Mouse (Mus musculus): ENCODE data around the gene B430306N03Rik.
A peak's percentile ranks its signal among the peaks of the same experiment; 100 is the strongest.
"Not testable (repeated sequence)": the region's sequence is repeated elsewhere in the genome, so short reads cannot be mapped to it uniquely, and the experiment has no call there.

B430306N03Rik gene

DNA sequence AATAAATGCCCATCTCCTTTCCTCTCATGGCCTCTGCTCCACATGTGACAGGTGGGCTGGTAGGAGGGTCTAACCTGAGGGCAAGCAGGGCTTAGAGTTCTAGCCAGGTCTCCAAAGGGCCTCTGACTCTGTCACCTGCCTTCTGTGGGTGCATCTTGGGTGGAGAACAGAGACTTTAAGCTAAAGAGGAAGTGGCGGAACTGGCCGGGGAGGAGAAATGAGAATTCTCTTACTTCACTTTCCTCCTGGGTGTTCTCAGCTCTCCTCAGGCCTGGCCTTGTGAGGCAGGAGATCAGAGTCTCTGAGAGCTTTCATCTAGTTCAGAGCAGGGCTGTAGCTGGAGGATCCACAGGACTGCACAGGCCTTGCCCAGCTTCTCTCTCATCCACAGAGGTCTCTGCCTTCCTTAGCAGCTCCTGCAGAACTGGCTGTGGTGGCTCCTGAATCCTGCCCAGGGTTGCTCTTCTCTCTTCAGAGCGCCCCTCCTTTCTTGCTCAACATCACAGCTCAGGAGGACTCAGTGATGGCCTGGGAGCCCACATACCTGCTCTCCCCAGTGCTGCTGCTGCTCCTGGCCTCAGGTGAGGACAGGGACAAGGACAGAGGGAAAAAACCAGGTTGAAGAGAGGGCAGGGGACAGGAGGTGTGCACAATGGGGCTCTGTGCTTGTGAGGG, at the start of gene B430306N03Rik:
Gene B430306N03Rik (plus strand): TSS at position 237 of the 675 bp plus-strand sequence.
- ATAC-seq (ENCODE audit: low TSS enrichment): not testable (repeated sequence)

DNA sequence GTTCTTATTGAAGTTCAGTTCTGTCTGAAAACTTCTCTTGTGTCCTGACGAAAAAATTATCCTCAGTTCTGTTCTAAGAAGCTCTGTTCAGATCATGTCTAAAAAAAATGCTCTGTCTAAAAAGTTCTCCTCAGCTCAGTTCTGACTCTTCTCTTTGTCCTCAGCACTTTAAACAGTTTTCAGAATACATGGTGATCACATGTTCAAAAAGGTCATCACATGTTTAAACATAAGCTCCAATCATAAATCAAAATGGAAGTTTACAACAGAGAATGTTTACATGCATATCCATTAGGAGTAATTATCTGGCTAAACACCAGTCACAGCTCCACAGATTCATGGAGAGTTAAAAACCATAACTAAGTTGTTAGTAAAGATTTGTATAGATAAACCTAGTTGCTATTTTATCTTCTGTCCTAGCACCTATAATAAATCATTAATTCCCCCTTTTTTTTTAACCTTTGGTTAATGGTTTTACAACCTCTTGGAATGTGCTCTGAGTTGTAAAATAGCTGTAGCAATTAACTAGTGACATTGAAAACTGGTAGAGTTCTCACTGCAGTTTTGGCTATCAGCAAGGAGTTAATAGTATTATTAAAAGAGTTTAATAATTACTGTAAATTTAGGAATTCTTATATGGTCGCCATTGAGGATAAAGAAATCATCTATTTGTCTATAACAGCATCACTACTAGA, 49.2 kb upstream of the B430306N03Rik start:
- ATAC-seq (ENCODE audit: low TSS enrichment): no peak

DNA sequence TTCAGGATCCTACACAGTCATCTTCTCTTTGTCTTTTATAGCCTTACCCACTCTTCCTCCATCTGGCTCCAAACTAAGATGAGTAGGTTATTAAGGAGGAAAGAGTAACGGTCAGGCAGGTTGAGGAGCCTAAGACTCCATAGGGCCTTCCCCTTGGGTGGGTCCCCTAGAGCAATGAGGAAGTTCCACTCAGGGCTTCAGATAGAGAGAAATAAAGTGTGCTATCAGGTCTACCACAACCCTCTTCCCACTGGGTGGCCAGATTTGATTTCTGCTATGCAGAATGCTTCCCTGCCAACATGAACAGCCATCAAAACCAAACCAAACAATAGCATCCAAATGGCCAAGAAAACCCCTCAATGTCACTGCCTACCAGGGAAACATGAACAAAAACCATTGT, 48.4 kb upstream of the B430306N03Rik start:
- no peak for ATAC-seq (ENCODE audit: low TSS enrichment)

DNA sequence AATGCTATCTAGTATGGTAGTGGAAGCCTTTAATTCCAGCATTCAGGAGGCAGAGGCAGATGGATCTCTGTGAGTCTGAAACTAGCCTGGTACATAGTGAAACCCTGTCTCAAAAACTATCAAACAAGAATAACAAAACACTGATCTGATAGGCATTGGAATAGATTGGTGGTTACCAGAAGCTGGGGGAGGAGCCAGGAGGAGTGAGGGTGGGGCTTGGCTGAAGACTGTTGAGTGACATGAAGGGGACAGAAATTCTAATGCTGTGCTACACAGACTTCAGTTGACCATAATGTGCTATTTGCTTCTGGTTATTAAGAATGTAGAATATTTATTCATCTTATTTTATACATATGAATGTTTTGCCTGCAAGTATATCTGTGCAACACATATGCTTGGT, 47.7 kb upstream of the B430306N03Rik start:
- ATAC-seq (ENCODE audit: low TSS enrichment): no peak

DNA sequence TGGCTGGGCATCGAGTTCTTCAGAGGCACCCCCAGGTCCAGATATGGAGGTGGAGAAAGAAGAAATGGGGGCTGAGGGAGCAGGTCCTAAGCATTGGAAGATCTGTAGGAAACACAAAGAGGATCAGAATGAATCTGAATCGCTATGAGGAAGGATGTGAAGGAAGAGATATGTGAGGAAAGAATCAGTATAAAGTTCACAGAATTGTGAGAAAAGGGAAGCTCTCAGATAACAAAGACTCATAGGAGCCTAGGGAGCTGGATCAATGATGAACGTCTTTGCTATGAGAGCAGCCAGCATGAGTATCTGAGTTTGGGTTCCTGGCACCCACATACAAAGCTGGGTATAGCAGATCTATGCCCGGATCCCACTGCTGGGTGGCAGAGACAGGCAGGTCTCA, 46.1 kb upstream of the B430306N03Rik start:
- no peak for ATAC-seq (ENCODE audit: low TSS enrichment)

DNA sequence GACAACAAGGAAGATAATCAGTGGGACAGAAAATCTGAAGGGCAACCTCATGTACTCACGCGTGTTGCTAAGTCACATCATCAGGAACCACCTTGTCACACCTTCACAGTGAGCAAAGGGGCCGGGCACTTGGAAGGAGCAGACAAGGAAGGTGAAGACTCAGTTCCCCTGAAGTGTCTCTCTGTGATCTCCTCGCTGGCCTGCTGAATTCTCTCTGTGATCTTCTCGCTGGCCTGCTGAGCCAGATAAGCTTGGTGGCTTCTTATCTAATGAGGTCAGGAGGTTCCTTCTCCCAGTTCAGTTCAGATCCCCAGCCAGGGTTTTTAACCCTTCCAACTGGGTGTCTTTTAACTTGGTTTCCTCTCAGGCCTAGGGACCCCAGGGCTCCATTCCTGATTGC, 43.8 kb upstream of the B430306N03Rik start:
- ATAC-seq (ENCODE audit: low TSS enrichment): no peak

DNA sequence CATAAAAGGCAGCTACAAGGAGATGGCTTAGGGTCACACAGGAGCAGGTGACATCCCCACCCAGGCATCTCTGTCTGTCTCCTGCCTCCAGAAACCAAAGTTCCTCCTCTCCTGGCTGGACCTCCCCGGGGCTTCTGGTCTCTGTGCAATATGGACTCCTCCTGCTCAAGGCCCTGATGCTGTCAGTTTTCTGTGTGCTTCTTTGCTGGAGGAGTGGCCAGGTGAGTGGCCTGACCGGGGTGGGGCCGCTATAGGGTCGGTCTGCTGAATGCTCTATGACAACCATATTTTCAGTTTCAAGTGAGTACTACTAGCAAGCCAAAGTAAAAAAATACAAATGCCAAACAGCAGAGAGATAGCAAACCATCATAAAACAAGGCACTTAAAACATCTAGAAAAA, 43.3 kb upstream of the B430306N03Rik start:
- ATAC-seq (ENCODE audit: low TSS enrichment): no peak

DNA sequence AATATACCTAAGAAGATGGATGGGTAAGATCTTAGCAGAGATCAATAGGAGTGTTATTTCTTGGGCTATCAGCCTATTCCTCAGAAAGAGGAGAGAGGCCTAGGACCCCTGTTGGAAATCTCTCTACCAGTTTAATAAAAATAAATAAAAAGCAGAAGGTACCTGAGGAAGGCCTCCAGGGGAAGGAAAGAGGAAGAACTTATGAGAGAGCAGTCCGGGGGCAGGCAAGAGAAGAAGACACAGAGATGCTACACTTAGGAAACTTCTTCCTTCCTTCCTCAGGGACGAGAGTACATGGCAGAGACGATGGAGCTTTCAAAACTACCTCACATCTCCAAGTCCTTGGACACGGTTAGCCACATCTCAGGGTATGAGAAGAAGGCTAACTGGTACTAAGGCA, 41.8 kb upstream of the B430306N03Rik start:
- no peak for ATAC-seq (ENCODE audit: low TSS enrichment)

DNA sequence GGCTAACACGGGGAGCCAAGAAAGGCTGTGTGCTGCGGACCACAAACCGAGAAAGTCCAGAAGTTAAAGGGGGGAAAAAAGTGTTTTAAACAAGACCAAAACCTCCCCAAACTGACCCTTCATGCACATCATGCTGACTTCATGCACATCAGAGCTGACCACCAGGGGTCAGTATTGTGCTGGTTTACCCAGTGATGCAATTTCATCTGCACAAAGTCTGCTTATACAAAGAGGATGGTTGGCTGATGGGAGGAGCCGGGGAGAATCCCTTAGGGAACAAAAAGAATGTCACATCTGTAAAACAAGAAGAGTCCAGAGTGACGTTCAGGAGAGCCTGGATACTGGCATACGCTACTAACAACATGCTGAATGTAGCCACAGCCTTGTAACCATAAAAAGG, 41.1 kb upstream of the B430306N03Rik start:
- peak; percentile 82 for ATAC-seq (ENCODE audit: low TSS enrichment)

DNA sequence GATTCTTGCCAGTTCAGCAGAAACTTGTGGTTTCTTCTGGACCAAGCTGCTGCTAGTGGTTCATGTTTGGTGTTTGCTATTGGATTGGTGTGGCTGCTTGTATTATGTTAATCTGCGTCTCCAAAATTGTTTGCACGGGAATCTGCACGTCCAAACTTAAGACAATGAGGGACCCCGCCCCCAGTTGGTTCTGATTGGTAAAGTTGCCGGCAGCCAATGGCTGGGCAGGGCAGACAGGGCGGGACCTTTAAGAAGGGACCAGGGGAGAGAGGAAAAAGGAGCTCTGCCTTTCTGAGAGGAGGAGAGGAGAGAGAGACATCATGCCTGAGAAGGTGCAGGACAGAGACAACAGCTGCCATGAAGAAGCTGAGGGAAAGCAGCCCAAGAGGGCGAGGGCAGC, 40.2 kb upstream of the B430306N03Rik start:
- no peak for ATAC-seq (ENCODE audit: low TSS enrichment)

DNA sequence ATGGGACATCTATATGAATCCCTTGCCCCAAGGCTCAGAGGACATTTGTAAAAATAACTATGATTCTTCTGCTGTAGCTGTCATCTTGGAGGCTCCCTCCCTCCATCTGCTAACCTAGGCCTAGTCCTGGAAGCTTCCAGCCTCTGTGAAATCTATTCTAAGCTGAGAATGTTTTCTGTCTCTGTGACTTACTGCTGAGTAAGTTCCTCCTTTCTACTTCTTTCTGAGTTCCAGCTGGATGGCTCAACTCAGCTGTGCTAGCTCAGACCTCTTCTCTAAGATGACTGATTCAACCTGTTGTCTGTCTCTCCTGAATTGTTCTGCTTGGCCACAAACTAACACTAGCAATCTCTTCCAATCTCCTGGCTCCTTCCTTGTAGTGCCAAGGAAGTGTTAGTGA, 37.6 kb upstream of the B430306N03Rik start:
- peak; percentile 59 for ATAC-seq (ENCODE audit: low TSS enrichment)

DNA sequence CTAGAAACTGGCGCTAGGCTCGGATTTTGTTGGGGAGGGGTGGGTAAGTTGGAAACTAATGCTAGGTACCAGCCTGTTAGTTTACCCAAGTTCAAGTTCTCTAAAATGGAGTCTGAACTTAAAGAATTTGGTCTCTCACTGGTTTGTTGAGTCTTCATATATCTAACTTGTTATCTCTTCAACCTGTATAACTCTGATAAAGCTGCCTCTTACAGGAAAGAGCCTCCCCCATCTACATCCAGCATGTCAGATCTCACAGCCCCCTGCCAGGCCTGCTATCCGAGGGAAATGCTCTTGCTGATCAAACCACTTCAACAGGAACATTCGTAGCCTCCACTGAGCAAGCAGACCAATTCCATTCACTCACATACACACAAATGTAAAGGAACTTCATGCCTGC, 36.9 kb upstream of the B430306N03Rik start:
- ATAC-seq (ENCODE audit: low TSS enrichment): no peak

DNA sequence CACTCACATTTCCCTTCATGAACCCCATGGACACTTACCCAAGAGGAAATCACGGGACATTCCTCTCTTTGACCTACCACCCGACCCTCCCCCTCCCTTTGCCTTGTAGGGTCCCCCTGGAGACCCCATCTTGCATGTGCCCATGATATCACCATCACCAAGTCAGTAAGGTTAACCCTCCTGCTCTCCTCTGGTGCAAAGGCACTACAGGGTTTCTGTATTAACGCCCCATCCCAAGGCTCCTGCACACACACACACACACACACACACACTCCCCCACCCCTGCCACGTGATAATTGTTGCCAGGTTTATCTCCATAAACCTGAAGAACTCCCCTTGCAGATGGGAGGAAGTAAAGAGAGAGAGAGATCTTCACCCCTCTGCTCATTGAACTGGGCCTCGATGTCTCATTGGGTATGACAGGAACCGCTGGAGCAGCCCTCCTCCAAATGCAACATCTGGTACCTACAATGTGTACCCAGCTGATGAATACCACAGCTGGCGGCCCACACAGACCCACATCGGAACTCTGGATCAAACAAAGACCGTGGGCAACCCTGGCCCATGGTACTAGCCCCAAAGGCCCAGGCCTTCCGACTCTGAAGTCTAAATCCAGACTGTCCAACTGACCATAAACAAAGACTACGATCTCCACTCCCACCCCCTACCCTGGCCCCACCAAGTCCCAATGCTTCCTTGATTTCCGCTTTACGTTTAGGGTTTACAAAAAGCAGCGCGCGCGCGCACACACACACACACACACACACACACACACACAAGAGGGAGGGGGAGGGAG, 34.8 kb upstream of the B430306N03Rik start:
- ATAC-seq (ENCODE audit: low TSS enrichment): no peak

DNA sequence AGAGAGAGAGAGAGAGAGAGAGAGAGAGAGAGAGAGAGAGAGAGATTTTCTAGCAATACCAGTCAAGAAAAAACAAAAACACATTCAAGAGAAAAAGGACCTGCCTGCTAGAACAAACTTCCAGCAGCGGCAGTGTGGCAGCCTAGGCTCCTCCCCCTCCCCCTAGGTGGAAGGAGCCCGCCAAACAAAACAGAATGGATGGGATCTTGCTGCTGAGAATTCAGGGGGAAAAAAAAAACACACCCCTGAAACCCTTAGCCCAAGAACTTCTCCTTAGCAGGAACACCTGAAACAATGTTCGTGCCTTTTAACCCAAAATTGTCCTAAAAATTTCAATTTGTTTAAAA, 34.2 kb upstream of the B430306N03Rik start:
- ATAC-seq (ENCODE audit: low TSS enrichment): no peak

DNA sequence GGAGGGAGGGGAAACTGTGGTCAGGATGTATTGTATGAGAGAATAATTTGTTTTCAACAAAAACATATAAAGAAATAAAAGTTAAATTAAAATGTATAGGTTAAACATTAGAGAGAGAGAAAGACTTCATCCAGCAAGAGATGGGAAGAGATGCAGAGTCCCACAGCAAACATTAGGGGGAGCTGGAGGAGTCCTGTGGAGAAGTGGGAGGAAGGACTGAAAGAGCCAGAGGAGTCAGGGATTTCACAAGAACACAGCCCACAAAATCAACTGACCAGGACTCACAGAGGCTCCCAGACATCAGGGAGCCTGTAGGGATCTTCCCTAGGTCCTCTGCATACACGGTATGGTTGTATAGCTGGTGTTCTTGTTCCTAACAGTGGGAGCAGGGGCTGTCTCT, 29.2 kb upstream of the B430306N03Rik start:
- ATAC-seq (ENCODE audit: low TSS enrichment): peak; percentile 57; the same call in 1 of the 2 replicates

DNA sequence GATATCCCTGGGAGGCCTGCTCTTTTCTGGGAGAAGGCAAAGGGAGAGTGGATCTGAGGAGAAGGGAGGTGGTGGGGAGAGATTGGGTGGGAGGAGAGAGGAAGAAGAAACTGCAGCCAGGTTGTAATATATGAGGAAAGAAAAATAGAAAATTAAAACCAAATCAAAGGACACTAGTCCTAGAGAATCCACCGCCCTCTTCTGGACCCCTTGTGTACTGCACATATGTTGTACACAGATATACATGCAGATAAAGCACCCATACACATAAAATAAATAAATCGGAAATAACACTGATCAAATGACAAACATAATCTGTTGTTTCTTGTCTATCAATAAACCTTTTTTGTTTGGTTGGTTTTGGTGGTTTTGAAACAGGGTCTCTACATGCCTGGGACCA, 28.7 kb upstream of the B430306N03Rik start:
- ATAC-seq (ENCODE audit: low TSS enrichment): no peak

DNA sequence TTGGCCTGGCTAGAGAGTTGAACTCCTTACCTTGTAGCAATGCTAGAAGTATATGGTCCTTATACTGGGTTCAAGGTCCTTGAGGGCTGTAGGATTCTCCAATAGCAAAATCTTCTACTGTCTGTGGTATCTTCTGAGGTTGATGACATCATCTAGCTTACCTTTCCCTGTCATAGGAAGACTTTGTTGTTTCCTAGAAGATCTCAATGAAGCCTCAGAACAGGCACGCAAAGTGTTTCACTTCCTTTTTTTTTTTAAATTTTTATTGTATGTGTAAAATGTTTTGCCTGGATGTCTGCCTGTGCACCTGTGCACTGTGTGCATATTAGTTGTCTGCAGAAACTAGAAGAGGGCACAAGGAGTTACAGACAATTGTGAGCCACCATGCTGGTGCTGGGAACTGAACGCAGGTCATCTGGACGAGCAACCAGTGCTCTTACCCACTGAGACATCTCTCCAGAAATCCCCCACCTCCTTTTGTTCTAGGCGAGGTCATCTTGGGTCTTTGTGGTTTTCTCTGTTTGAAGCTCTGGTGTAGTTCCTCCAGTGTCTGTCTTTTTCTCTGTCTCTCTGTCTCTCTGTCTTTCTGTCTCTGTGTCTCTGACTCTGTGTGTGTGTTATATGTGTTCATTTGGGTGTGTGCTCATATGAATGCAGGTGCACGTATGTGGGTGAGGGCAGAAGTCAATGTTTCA, 22.3 kb upstream of the B430306N03Rik start:
- no peak for ATAC-seq (ENCODE audit: low TSS enrichment)

DNA sequence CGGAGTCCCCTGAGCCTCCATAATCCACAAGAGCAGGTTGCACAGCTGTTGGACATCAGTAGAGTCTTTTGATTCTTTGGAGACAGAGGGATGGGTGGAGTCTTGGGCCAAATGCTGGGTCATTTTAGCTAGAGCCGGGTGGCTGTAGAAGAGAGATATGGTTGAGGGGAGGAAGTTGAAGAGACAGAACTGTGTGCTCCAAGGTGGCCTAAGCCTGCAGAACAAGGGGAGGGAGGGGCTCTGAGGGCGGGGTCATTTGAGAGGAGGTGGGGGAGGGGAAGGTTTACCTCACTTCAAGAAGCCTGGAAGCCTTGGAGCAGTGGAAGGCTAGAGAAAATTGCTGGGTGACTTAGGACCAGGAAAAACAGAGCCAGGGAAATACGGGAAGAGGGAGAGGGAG, 16.7 kb upstream of the B430306N03Rik start, which contains the start of gene Treml2:
Gene Treml2 (plus strand): TSS at position 296 of the 400 bp plus-strand sequence.
- no peak for ATAC-seq (ENCODE audit: low TSS enrichment)

DNA sequence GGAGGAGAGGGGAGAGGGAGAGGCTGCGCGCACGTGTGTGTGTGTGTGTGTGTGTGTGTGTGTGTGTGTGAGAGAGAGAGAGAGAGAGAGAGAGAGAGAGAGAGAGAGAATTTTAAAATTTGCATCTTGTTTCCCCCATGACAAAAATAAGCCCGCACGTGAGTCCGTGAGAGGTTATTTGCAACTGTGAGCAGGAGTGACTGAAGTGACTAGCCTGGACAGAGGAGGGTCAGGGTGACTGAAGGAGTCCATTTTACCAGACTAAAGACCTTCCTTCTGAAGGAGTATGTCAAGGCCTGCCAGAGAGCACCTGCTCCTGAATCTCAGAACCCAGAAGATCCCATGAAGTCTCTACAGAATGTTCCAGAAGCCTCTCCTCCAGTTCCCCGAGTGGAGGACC, 16.2 kb upstream of the B430306N03Rik start:
- ATAC-seq (ENCODE audit: low TSS enrichment): no peak

DNA sequence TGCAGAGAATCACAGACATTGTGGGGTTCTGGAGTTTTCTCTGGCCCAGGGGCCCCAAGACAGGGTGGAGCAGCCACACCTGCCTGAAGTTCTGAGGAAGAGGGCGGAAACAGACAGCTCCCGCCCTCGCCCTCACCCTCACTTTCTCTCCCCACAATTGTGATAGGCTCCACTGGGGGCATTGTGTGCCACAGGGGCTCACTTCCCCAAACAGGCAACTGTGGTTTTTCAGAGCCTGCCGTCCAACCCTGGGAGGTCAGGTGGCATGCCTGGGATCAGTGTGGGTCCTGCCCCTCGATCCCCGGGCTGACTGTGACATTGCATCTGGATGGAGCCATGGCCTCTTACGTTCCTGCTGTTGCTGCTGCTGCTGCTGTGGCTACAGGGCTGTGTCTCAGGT, 15.7 kb upstream of the B430306N03Rik start:
- ATAC-seq (ENCODE audit: low TSS enrichment): no peak

DNA sequence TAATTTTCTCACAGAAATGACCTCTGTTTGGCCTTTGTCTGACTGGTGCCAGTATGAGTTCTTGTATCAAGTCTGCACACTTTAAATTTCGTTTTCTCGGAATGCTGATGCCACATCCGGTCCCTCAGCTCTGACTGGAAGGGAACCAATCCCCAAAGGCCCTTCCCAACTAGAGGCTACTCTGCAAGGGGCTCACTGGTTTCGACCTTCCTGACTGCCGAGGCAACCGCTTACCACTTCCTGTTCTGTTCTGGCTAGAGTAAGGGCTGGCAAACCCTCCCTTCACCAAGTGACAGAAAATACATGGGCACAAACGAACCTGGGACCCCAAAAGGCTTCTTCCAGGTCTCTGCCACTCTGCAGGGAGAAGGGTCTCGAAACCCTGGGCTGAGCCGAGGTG, 15.1 kb upstream of the B430306N03Rik start:
- no peak for ATAC-seq (ENCODE audit: low TSS enrichment)

DNA sequence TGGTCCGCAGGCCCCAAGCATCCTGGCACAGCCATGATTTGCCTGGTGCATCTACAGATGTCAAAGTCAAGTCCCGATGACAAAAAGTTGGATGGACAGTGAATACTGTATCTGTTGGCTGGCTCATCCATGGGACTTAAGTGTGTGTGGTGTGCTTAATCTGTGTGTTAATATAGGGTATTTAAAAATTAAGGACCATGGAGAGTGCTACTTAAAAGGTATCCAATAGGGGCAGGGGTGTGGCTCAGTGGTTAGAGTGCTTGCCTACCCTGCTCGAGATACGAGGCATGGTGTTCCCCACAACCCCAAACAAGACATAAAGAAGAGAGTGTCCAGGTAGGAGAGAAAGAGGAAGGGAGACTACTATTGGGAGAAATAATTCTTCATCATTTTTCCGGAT, 14.1 kb upstream of the B430306N03Rik start:
- no peak for ATAC-seq (ENCODE audit: low TSS enrichment)

Data from frontal cortex, adult (tissue).